Mouse (Mus musculus) midbrain, postnatal 0 days (tissue): ENCODE measurements around the gene Spata6. TPM values are rescaled to one million over a fixed set of nuclear protein-coding genes. Genes with fewer than 3 reads are reported as not detected.

Experiments used
- ATAC-seq: fragments of 200-750 bp; cut with Nextera tagmentation; 2 replicates; pipeline ENCODE4 v1.8.0; 2017; ENCODE audit warnings: moderate number of reproducible peaks, mild to moderate bottlenecking, moderate TSS enrichment, moderate library complexity; ENCODE audit not compliant: low FRiP score
- DNase-seq: peaks from one replicate; pipeline ENCODE4 v3.0.0-alpha.2; 2015; ENCODE audit warnings: low spot score
- H3K27ac ChIP-seq: fragments of 300-500 bp; sonication (generic); 2 replicates; pipeline ENCODE4 v1.5.1; 2014; ENCODE audit warnings: low read depth, mild to moderate bottlenecking, low read length, mixed read lengths
- H3K27me3 ChIP-seq: fragments of 300-500 bp; sonication (generic); 2 replicates; pipeline ENCODE4 v1.6.1; 2014; ENCODE audit warnings: low read length, control low read depth, mixed read lengths; ENCODE audit not compliant: insufficient read depth
- H3K36me3 ChIP-seq: fragments of 300-500 bp; sonication (generic); 2 replicates; pipeline ENCODE4 v1.6.1; 2014; ENCODE audit warnings: low read length, control low read depth, mixed read lengths; ENCODE audit not compliant: insufficient read depth
- H3K4me1 ChIP-seq: fragments of 300-500 bp; sonication (generic); 2 replicates; pipeline ENCODE4 v1.6.1; 2014; ENCODE audit warnings: mild to moderate bottlenecking, control low read depth, antibody characterized with exemption, low read length, mixed read lengths; ENCODE audit not compliant: insufficient read depth
- H3K4me2 ChIP-seq: fragments of 300-500 bp; sonication (generic); 2 replicates; pipeline ENCODE4 v1.6.1; 2014; ENCODE audit warnings: low read depth, mild to moderate bottlenecking, low read length, mixed read lengths; ENCODE audit not compliant: poor library complexity, severe bottlenecking
- H3K4me3 ChIP-seq: fragments of 300-500 bp; sonication (generic); 2 replicates; pipeline ENCODE4 v1.5.1; 2014; ENCODE audit warnings: low read depth, mild to moderate bottlenecking, low read length, moderate library complexity
- H3K9ac ChIP-seq: fragments of 300-500 bp; sonication (generic); replicated peaks from 2 replicates; pipeline ENCODE4 v1.6.1; 2014; ENCODE audit warnings: mild to moderate bottlenecking, low read length, moderate library complexity, mixed read lengths; ENCODE audit not compliant: poor library complexity, severe bottlenecking
- H3K9me3 ChIP-seq: fragments of 300-500 bp; sonication (generic); 2 replicates; pipeline ENCODE4 v1.6.1; 2016; ENCODE audit warnings: low read length, control low read depth
- CTCF ChIP-seq: IDR thresholded peaks from 2 replicates; pipeline ENCODE4 v1.5.1; 2016; ENCODE audit warnings: antibody characterized with exemption, mild to moderate bottlenecking
- WGBS: fragments of 180-500 bp; shearing (Covaris S2); extraction: QIAGEN DNeasy Blood & Tissue Kit; methylation state at CpG from one replicate; pipeline ENCODE4 v1.1.7; 2014; 5-methylcytosine and 5-hydroxymethylcytosine counted together
- polyA plus RNA-seq: library from polyadenylated mRNA; unstranded; fragments of >200 nt; fragmentation: Nextera tagmentation; extraction: Ambion mirVana; gene quantifications from 2 replicates; pipeline ENCODE4 v1.2.1, GENCODE M21; 2015
- total RNA-seq: library from RNA; depleted of rRNA; stranded (reverse); fragments of >200 nt; gene quantifications from 2 replicates; pipeline ENCODE4 v1.2.3, GENCODE M21; 2014

The Spata6 gene
- total and polyA plus RNA-seq, 2 experiments from 2014 or later = 14.4 to 14.5 TPM

DNA sequence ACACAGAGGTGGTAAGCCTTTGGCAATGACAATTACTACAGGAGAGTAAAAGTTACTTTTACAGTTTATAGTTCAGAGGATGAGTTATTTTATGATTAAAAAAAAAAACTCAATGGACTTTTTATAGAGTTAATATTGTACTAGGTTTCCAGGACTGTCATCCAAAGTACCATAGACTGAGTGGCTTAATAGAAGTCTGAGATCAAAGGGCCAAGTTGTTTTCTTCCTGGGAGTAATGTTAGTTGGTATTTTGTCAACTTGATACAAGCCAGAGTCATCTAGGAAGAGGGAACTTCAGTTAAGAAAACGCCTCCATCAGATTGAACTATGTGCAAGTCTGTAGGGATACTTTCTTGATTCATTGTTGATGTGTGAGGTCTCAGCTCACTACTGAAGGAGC lies 18.4 kb upstream of the Spata6 start:
- Histone ChIP-seq H3K4me2 (no peak overlapping the region), H3K36me3 (no peaks in the 10 kb centered on the region), H3K4me1 (no peaks in the 10 kb centered on the region), H3K27me3 (no peaks in the 10 kb centered on the region), H3K9me3 (no peaks in the 10 kb centered on the region), H3K9ac (no peak overlapping the region), H3K27ac (no peak overlapping the region), H3K4me3 (no peak overlapping the region)
- ATAC-seq (no peak), DNase-seq (no peak)
- WGBS = 88% methylated on average over 1 of the region's 1 CpGs
- no peak for TF ChIP-seq CTCF

DNA sequence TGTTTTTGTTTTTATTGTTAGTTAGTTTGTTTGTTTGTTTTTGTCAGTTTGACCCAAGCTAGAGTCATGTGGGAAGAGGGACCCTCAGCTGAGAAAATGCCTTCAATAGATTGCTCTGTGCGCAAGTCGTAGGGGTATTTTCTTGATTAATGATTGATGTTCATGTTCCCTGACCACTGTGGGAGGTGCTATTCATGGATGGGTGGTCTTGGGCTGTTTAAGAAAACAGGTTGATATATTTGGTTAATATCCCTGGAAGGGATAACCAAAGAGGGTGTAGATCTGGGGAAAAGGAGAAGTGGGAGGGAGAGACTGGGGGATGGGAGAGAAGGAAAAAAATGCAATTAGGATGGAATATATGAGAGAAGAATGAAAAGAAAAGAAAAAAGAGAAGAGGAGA lies 15.7 kb upstream of the Spata6 start:
- WGBS = 92% methylated on average over 2 of the region's 2 CpGs

GRCm38 (mm10) chr4:111704975-111705374 lies 14.8 kb upstream of the Spata6 start:
- DNase-seq (no peak), ATAC-seq (no peak)
- Histone ChIP-seq H3K27ac (no peak overlapping the region), H3K9ac (no peak overlapping the region), H3K9me3 (no peaks in the 10 kb centered on the region), H3K27me3 (no peaks in the 10 kb centered on the region), H3K4me2 (no peak overlapping the region), H3K4me1 (no peaks in the 10 kb centered on the region), H3K4me3 (no peak overlapping the region), H3K36me3 (no peaks in the 10 kb centered on the region)
- WGBS = 79% methylated on average over 3 of the region's 3 CpGs
- TF ChIP-seq CTCF = no peak

More for the DNA sequence above, 15.7 kb upstream of the Spata6 start:
- no peak for TF ChIP-seq CTCF
- DNase-seq = no peak
- Histone ChIP-seq H3K4me3 (no peak overlapping the region), H3K36me3 (no peaks in the 10 kb centered on the region), H3K27ac (no peak overlapping the region), H3K9ac (no peak overlapping the region), H3K4me1 (no peaks in the 10 kb centered on the region), H3K9me3 (no peaks in the 10 kb centered on the region), H3K27me3 (no peaks in the 10 kb centered on the region), H3K4me2 (no peak overlapping the region)
- no peak for ATAC-seq

- no peak overlapping the region for H3K9ac ChIP-seq
- H3K4me1 ChIP-seq = no peaks in the 10 kb centered on the region
- no peak for ATAC-seq
Measured at GRCm38 (mm10) chr4:111719296-111719695, 488 bp upstream of the Spata6 start.

GRCm38 (mm10) chr4:111720662-111721003 lies 849 bp downstream of the Spata6 start:
- no peaks in the 10 kb centered on the region for H3K4me1 ChIP-seq
- H3K9me3 ChIP-seq = no peaks in the 10 kb centered on the region
- 19% methylated on average over 2 of the region's 2 CpGs for WGBS
- H3K36me3 ChIP-seq = no peaks in the 10 kb centered on the region
- no peak for TF ChIP-seq CTCF
- no peak overlapping the region for H3K9ac ChIP-seq
- ATAC-seq (no peak), DNase-seq (no peak)
- peak overlapping the region; percentile 76 for H3K4me3 ChIP-seq
- H3K4me2 ChIP-seq = peak overlapping the region; percentile 88
- H3K27me3 ChIP-seq = no peaks in the 10 kb centered on the region
- H3K27ac ChIP-seq = no peak overlapping the region

More at GRCm38 (mm10) chr4:111719296-111719695, 488 bp upstream of the Spata6 start:
- no peak for TF ChIP-seq CTCF
- no peaks in the 10 kb centered on the region for H3K9me3 ChIP-seq
- DNase-seq = no peak
- H3K4me2 ChIP-seq = peak overlapping the region; percentile 88
- no peak overlapping the region for H3K27ac ChIP-seq
- peak overlapping the region; percentile 76 for H3K4me3 ChIP-seq
- WGBS = 71% methylated on average over 4 of the region's 4 CpGs
- H3K36me3 ChIP-seq = no peaks in the 10 kb centered on the region
- H3K27me3 ChIP-seq = no peaks in the 10 kb centered on the region

- Histone ChIP-seq H3K4me1 (no peaks in the 10 kb centered on the region), H3K36me3 (no peaks in the 10 kb centered on the region), H3K9me3 (no peaks in the 10 kb centered on the region), H3K27ac (no peak overlapping the region), H3K4me3 (peak overlapping the region; percentile 76; the same call in 1 of the 2 replicates), H3K27me3 (no peaks in the 10 kb centered on the region), H3K9ac (no peak overlapping the region), H3K4me2 (peak overlapping the region; percentile 88)
- DNase-seq (peak; percentile 43), ATAC-seq (no peak)
- no peak for TF ChIP-seq CTCF
- WGBS = 21% methylated on average over 4 of the region's 4 CpGs
Measured at GRCm38 (mm10) chr4:111721121-111721840, 1.5 kb downstream of the Spata6 start.
